Mouse (Mus musculus) layer of hippocampus, postnatal 25 days (tissue): ENCODE results near the gene Fam19a3. TPM values are rescaled to one million over a fixed set of nuclear protein-coding genes. Genes with fewer than 3 reads are reported as not detected.
"Not testable (repeated sequence)": the region's sequence is repeated elsewhere in the genome, so short reads cannot be mapped to it uniquely, and the experiment has no call there.

Source experiments
- DNase-seq, 2 experiments: peaks; one replicate each; pipeline ENCODE4 v3.0.0; 2022; ENCODE audit warnings: mixed read lengths in 2 of 2, low spot score in 1 of 2; ENCODE audit errors: extremely low spot score in 1 of 2
- total RNA-seq, 2 experiments: library from RNA; stranded (reverse); gene quantifications; 2 replicates each; pipeline ENCODE4 v1.2.3; 2021

Gene Fam19a3
- total RNA-seq = not detected

- DNase-seq = no peak
Observed at GRCm38 (mm10) chr3:104781471-104781903, at the start of gene Fam19a3. Gene Fam19a3, minus strand, starts transcription at chr3:104781840.

- DNase-seq = no peak
Observed at GRCm38 (mm10) chr3:104822413-104822812, 40.8 kb upstream of the Fam19a3 start.

- no peak for DNase-seq
Observed at GRCm38 (mm10) chr3:104820426-104820825, 38.8 kb upstream of the Fam19a3 start.

- DNase-seq = no peak
Observed at GRCm38 (mm10) chr3:104818749-104819134, 37.1 kb upstream of the Fam19a3 start.

GRCm38 (mm10) chr3:104817991-104818748 lies 36.5 kb upstream of the Fam19a3 start, which contains the start of gene Mov10:
Gene Mov10, minus strand, starts transcription at chr3:104818563.
- peak; percentile 38 to 42 for DNase-seq

- peak; percentile 43 to 47 for DNase-seq
Observed at GRCm38 (mm10) chr3:104817481-104817990, 35.9 kb upstream of the Fam19a3 start.

GRCm38 (mm10) chr3:104816130-104816529 lies 34.5 kb upstream of the Fam19a3 start:
- DNase-seq = no peak

- DNase-seq = no peak
Observed at GRCm38 (mm10) chr3:104815346-104815745, 33.7 kb upstream of the Fam19a3 start.

GRCm38 (mm10) chr3:104814746-104815145 lies 33.1 kb upstream of the Fam19a3 start:
- DNase-seq = no peak

GRCm38 (mm10) chr3:104813227-104813626 lies 31.6 kb upstream of the Fam19a3 start:
- DNase-seq = not testable (repeated sequence)

GRCm38 (mm10) chr3:104812254-104812653 lies 30.6 kb upstream of the Fam19a3 start:
- no peak for DNase-seq

- no peak for DNase-seq
Observed at GRCm38 (mm10) chr3:104811752-104812151, 30.1 kb upstream of the Fam19a3 start.

GRCm38 (mm10) chr3:104805539-104805938 lies 23.9 kb upstream of the Fam19a3 start:
- no peak for DNase-seq

GRCm38 (mm10) chr3:104804312-104804711 lies 22.7 kb upstream of the Fam19a3 start:
- no peak for DNase-seq

GRCm38 (mm10) chr3:104801481-104801880 lies 19.8 kb upstream of the Fam19a3 start:
- DNase-seq = no peak

GRCm38 (mm10) chr3:104800681-104801080 lies 19.0 kb upstream of the Fam19a3 start:
- no peak for DNase-seq

- DNase-seq = no peak
Observed at GRCm38 (mm10) chr3:104796430-104797082, 14.9 kb upstream of the Fam19a3 start.

- DNase-seq = no peak
Observed at GRCm38 (mm10) chr3:104795661-104796340, 14.2 kb upstream of the Fam19a3 start.

GRCm38 (mm10) chr3:104794953-104795470 lies 13.4 kb upstream of the Fam19a3 start:
- no peak for DNase-seq
